Mouse (Mus musculus) frontal cortex, postnatal 36 days (tissue): ENCODE measurements at regions not wholly inside any gene's neighbourhood (a gene's known extent, or its start where the extent isn't known, plus 50 kb on each side); places are given as distances from the start of the nearest gene placed in this dataset.
"Not testable (repeated sequence)": the region's sequence is repeated elsewhere in the genome, so short reads cannot be mapped to it uniquely, and the experiment has no call there.

Source experiments
- DNase-seq, 2 experiments: peaks; one replicate each; pipeline ENCODE4 v3.0.0; 2022; ENCODE audit warnings: low spot score in 2 of 2

DNA sequence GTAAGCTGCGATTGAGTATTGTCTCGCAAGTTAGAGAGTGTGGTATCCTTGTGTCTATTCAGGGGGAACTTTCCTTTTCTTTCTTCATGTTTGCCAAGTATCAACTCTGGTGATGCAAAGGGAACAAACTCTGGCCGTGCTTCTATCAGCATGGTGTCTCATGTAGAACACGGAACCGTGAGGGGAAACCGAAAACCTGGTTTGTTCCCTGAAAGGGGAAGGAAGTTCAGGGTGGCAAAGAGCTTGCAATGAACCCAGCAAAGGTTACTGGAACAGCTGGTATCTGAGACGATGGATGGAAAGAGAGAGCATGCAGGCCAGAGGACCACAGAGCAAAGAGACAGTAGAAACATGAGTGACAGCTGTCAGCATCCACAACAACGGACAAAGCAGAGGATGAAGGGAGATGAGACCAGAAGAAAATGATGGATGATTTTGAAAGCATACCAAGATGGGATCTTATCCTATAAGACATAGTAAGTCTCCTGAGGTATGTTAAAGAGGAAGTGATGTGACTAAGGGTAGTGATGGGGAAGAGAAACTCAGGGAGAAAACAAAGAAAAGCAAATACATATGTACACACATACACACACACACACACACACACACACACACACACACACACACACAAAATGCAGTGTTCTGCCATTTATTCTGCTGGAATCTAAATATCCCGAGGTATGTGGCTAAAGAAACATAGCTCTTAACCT, 199.8 kb upstream of the Peli2 start:
- DNase-seq: no peak

GRCm38 (mm10) chr14:47921811-47922277, 198.8 kb upstream of the Peli2 start:
- DNase-seq: no peak

DNA sequence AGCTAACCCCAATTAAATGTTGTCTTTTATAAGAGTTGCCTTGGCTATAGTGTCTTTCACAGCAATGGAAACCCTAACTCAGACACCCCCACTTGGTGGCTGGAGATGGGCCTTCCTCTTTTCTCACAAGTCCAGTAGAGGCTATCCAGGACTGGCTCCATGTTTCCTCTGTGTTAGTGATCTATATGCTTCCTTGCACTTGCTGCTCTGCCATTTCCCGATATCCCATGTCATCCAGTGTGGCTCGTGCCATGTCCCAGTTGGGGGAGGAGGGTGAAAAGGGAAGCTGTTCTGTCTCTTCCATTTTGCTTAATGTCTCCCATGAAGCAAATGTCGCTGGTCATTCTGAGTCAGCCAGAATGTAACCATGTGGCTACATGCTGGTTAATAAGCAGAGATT, 194.2 kb upstream of the Peli2 start:
- no peak for DNase-seq

GRCm38 (mm10) chr14:47935401-47935800, 185.2 kb upstream of the Peli2 start:
- DNase-seq: no peak

DNA sequence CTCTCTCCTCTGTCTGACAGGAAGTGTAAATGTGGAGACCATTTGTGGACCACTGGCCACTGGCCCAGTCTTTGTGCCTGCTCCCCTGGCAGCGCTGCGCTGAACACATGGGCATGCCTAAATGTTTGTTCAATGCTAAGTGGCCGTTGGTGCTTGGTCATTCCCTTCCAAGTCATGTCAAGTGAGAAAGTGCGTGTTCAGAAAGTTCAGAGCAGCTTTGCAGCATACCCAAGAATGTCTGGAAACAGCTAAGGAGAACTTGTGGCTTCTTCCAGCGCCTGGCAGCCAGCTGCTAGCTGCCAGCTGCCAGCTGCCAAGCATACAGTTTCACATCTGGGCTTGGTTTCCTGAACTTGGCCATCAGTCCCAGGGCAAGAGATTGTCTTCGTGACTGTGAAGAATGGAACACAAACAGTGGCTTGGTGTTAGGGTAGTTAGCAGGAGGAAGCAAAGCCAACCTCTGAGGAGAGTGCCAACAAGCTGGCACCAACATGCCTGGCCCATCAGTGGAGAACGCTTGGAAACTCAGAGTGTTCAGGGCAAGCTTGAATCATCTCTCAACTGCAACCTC, 183.5 kb upstream of the Peli2 start:
- DNase-seq: no peak

DNA sequence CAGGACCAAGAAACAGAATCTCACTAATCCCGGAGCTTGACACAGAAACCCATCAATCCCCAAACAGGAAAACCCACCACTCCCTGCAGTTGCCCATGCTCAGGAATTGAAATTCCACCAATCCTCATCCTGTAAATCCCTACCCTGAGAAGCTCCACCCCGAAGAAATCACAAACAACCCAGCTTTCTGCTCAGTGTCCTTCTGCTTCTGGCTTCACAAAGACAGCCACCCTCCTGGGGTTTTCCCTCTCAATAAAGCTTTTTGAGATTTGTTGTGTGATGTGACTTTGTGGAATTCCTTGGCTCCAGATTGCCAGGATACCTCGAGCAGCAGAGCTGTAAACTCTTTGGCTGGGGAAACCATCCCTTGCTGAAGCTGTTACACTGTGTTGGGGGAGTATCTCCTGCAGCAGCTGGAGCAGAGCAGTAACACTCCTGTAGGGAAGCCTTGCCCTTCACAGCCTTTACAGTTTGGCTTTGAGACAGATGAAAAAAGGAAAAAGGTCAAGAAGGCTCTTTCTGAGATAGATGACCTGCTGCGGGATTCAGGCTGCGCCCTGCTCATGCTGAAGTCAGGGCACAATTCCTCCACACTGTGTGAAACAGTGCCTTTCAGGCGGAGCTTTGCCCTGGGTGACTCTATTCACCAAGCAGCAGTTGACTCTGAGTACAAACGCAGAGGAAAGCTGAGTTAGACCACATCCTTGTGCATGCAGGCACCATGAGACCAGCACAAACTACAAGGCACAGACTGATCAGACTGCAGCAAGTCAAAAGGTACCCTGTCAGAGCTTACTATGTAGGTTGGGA, 180.6 kb upstream of the Peli2 start:
- no peak for DNase-seq

DNA sequence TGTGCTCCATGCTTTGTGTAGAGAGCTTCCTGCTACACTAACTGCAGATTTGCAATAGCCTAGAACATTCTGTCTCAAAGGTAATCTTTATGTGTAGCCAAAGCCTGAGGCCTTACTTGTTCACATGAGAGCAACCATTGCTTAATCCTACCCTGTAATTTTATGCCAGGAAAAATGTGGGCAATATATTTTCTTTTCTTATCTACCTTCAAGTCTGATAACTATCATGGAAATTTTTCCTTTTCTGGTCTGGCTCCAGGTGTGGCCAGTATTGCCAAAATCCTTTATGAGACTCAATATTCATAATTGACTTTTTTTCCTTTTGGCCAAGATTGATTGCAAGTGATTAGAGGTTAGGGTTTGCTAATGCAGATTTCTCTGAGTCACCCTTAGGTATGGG, 178.0 kb upstream of the Peli2 start:
- no peak for DNase-seq

DNA sequence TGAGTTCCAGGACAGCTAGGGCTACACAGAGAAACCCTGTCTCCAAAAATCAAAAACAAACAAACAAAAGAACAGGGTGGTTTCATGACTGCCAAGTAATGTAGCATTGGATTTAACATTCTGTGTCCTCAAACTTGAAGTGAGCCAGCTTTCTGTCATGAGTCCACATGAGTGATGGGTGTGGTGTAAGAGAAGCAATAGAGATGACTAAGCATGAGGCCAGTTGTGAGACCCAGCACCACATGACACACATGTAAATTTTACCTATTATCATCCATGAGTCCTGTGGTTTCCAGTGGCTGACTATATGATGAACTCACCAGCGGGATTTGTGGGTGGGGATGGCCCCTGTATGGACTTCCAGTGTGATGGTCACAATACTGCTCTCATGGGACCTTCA, 176.0 kb upstream of the Peli2 start:
- DNase-seq: no peak

DNA sequence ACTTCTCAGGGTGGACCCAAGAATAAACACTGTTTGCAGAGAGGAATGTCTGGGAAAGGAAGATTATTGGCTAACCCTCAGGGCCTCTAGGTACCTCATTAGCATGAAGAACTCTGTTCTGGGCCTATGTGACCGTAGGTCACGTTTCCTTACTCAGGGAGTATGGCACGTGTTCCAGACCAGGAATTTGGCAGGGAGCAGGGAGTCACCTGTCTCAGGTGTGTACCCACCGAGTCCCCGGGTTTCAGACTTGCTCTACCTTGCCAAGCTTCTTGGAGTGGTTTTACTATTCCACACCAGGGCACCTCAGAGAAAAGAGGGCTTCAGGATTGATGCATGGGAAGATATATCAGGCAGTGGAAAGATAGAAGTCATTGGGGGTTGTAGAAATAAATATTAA, 169.6 kb upstream of the Peli2 start:
- DNase-seq: no peak

- DNase-seq: no peak
Observed at GRCm38 (mm10) chr14:47958171-47958570, 162.5 kb upstream of the Peli2 start.

DNA sequence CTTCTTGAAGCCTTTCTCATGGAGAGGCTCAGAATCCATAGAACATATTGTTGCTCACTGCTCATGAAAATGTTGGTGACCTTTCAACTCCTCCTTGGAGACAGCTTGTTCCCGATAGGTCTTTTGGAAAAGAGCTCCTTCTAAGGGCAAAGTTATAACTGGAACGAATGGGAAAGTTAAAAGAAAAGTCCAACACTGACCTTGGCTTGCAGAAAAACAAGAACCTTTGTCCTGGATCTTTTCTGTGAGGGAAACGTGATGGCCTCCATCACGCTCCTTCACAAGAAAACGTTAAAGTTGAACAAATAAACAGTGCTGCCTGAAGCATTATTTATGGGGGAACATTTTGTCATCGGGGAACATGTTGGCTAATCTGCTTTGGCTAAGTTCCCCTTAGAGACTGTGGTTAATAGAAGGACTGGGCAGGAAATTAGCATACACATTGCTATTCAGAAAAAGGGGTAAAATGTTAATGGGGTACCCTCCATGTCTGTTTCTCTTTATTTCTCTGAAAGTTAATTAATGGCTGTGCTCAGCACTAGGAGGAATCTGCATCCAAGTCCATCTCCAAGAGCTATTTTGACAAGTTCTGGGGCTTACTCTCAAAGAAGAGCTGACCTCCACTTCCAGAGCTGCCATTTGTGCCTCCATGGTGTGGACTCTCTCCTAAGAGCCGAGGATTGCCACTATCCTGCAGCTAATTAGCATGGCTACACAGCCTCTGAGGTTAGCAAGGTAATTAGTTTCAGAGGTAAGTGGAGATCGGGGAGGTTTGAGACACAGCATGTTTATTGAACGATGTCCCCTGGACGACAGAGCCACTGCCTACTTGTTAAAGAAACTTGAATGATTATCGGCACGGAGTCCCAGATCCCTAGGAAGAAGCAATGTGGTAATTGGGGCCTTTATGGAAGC, 161.0 kb upstream of the Peli2 start:
- no peak for DNase-seq

- DNase-seq: not testable (repeated sequence)
Observed at GRCm38 (mm10) chr14:47964806-47965205, 155.8 kb upstream of the Peli2 start.

GRCm38 (mm10) chr14:47969871-47970270, 150.8 kb upstream of the Peli2 start:
- no peak for DNase-seq

DNA sequence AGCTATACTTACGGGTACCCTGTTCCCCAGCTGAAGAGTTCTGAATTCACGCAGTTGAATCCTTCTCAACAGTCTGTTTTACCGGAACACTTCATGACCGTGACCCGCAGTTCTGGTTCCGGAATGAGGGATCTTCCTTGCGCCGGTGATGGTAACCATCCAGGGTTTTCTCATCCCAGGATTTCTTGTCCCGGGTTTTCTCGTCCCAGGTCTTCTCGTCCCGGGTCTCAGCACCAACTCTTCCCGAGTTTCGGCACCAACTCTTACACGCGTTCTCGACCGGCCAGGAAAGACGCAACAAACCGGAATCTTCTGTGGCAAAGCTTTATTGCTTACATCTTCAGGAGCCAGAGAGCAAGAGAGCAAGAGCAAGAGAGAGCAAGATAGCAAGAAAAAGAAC, 147.5 kb upstream of the Peli2 start:
- DNase-seq: not testable (repeated sequence)

- no peak for DNase-seq
Observed at GRCm38 (mm10) chr14:47982993-47983740, 137.5 kb upstream of the Peli2 start.

GRCm38 (mm10) chr14:47986483-47986882, 134.1 kb upstream of the Peli2 start:
- no peak for DNase-seq

DNA sequence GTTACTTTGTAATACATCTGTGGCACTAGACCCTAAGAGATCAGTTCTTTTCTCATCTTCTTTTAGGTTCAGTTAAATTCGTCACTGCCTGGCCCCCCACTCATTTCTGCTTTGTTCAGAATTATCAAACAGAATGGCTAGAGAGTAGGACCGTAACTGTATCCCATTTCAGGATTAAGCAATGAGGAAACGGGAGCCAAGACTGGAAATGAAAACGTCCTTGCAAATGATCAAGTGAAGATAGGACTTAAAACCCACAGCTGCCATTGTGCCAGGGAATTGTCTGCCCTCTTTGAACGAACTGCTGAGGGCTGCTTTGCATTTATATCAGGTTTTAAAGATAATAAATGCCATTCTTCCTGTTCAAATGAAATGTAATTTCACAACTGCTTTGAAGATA, 133.7 kb upstream of the Peli2 start:
- DNase-seq: no peak

DNA sequence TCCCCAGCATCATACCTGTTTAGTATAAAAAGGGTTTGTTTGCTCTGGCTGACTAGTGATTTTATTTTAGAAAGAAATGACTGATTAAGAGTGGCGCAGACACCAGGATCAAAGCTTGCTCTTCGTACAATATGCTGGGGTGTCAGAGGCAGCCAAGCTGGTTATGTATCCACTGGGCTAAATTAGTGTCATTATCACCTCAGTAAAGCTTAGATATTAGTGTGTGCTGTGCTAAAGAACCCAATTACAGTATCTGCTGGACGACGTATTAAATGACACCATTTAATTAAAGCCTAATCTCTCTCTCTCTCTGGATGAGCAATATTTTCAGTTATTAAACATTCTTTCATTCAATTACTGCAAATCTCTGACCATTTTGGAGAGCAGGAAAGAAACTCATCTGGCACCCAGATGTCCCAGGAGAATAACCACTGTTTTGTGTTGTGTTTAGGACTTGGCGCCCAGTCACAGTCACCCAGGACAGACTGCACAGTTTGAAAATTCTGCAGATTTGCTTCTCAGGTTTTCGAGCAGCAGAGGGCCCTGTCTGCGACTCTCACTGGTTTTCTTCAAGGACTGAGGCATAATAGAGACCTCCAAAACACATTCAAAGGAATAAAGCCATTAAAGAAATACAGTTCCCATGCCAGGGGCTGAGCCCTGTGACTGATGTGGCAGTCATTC, 133.1 kb upstream of the Peli2 start:
- DNase-seq: no peak

DNA sequence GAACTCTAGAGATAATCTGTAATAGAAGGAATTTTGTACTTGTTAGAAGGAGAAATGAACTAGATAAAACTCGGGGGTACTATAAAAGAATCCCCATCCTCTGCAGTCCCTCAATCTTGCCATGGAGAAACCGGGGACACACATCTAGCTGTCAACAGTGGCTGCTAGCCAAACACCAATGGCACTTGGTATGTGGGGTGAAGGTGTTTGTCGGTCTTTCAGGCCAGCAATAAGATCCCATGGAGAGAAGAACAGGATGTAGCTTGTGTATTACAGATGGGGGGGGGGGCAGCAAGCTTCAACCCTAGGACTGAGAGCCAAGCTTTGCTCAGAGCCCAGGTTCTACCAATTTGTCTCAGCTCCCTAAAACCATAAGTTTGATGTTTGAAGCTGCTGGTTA, 132.5 kb upstream of the Peli2 start:
- DNase-seq: no peak

DNA sequence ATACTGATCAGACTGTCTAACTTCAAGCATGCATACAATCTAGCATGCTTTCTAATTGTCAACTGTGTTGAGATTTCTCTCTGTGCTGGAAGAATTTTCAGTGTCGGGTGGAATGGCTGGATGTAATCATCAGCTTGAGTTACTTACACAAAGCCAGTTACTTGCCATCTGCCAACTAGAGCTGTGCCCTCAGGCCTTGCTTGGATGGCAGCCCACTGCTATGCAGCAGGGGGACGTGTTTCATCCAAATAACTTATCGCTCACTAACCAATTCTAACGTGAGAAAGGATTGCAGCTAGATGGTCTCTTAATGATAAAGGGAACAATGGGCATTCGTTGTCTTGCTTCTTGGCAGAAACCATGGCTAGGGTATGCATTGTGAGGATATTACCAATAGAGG, 131.3 kb upstream of the Peli2 start:
- DNase-seq: no peak

DNA sequence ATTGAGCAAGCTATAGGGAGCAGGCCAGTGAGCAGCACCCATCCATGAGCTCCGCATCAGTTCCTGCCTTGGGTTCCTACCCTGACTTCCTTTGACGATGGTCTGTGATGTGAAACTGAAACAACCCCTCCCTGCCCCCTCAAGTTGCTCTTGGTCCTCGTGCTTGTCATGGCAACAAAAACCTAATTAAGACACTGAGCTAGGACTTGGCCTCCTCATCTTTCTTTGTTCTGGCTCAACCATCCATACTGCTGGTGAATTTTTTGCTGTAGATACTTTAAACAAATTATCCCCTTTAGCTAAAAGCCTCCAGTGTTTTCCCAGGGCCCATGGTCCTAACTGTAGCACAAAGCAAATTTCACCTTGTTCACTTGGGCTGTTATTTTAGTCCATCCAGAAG, 129.9 kb upstream of the Peli2 start:
- DNase-seq: no peak
